Mouse (Mus musculus) midbrain, embryonic 14.5 days (tissue): ENCODE measurements around the gene Sds. TPM values are rescaled to one million over a fixed set of nuclear protein-coding genes. Genes with fewer than 3 reads are reported as not detected.
A peak's percentile ranks its signal among the peaks of the same experiment; 100 is the strongest.

Experiments
- ATAC-seq: fragments of 200-750 bp; cut with Nextera tagmentation; 2 replicates; pipeline ENCODE4 v1.8.0; 2017; ENCODE audit warnings: moderate number of reproducible peaks, moderate library complexity; ENCODE audit not compliant: low FRiP score, low TSS enrichment
- DNase-seq: peaks from one replicate; pipeline ENCODE4 v3.0.0-alpha.2; 2015
- H3K27ac ChIP-seq: fragments of 300-500 bp; sonication (generic); replicated peaks from 2 replicates; pipeline ENCODE4 v1.5.1; 2014; ENCODE audit warnings: mild to moderate bottlenecking, low read depth, low read length, moderate library complexity
- H3K27me3 ChIP-seq: fragments of 300-500 bp; sonication (generic); 2 replicates; pipeline ENCODE4 v1.6.1; 2014; ENCODE audit warnings: low read length, control low read depth, mixed read lengths; ENCODE audit not compliant: control insufficient read depth, insufficient read depth
- H3K36me3 ChIP-seq: fragments of 300-500 bp; sonication (generic); 2 replicates; pipeline ENCODE4 v1.6.1; 2014; ENCODE audit warnings: low read length, control low read depth; ENCODE audit not compliant: control insufficient read depth, insufficient read depth
- H3K4me1 ChIP-seq: fragments of 300-500 bp; sonication (generic); 2 replicates; pipeline ENCODE4 v1.6.1; 2014; ENCODE audit warnings: mild to moderate bottlenecking, antibody characterized with exemption, low read length, control low read depth; ENCODE audit not compliant: control insufficient read depth, insufficient read depth
- H3K4me2 ChIP-seq: fragments of 300-500 bp; sonication (generic); 2 replicates; pipeline ENCODE4 v1.6.1; 2014; ENCODE audit warnings: mild to moderate bottlenecking, low read length, moderate library complexity
- H3K4me3 ChIP-seq: fragments of 300-500 bp; sonication (generic); replicated peaks from 2 replicates; pipeline ENCODE4 v1.5.1; 2014; ENCODE audit warnings: low read depth, low read length
- H3K9ac ChIP-seq: fragments of 300-500 bp; sonication (generic); replicated peaks from 2 replicates; pipeline ENCODE4 v1.6.1; 2014; ENCODE audit warnings: mild to moderate bottlenecking, low read length, moderate library complexity
- H3K9me3 ChIP-seq: fragments of 300-500 bp; sonication (generic); 2 replicates; pipeline ENCODE4 v1.6.1; 2016; ENCODE audit warnings: low read length, control low read depth, mixed read lengths; ENCODE audit not compliant: control insufficient read depth
- WGBS: fragments of 180-500 bp; shearing (Covaris S2); extraction: QIAGEN DNeasy Blood & Tissue Kit; methylation state at CpG from one replicate; pipeline ENCODE4 v1.1.7; 2014; 5-methylcytosine and 5-hydroxymethylcytosine counted together
- polyA plus RNA-seq: library from polyadenylated mRNA; unstranded; fragments of >200 nt; fragmentation: Nextera tagmentation; extraction: Ambion mirVana; gene quantifications from 2 replicates; pipeline ENCODE4 v1.2.1, GENCODE M21; 2014

Sds gene
- polyA plus RNA-seq, 1 experiment from 2014 or later, result 0.55 TPM

- H3K27ac ChIP-seq, result peak overlapping the region; percentile 97
- H3K4me2 ChIP-seq, result peak overlapping the region; percentile 72
- H3K4me1 ChIP-seq, result no peaks in the 10 kb centered on the region
- H3K4me3 ChIP-seq, result peak overlapping the region; percentile 44
- DNase-seq (no peak), ATAC-seq (no peak)
- H3K9me3 ChIP-seq, result no peaks in the 10 kb centered on the region
- H3K9ac ChIP-seq, result peak overlapping the region; percentile 92
- under 1% methylated on average over 9 of the region's 9 CpGs for WGBS
- H3K27me3 ChIP-seq, result peaks cover 71% of the 10 kb centered on the region
- peaks cover 17% of the 10 kb centered on the region for H3K36me3 ChIP-seq
Measured at GRCm38 (mm10) chr5:120432486-120433015, 43.8 kb upstream of the Sds start.

DNA sequence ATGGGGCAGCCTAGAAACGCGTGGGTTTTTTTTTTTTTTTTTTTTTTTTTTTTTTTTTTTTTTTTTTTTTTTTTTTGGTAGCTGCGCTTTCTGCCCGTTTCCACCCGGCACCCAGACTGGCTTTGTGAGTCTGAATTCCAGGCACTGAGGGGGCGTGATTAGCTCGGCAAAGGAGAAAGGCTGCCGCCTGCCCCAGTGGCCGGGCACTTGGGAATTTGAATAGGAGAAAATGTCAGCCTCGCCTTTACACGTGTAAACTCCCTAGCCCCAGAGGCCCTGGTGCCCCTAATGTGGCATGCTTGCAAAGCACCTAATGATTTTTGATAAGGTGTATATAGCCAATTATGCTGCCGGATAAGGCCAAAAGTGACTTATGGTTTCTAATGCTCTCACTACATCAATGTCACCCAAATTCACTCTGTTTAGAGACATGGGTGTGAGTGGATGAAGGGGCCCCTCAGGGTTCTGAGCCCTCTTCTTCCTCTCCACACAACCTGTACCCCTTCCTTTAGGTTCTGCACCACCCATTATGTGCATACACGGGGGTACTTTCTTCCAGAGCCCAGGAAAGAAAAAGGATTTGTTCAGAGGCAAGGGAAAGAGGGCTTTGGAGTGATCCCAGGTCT is 43.1 kb upstream of the Sds start:
- ATAC-seq (no peak), DNase-seq (peak; percentile 62)
- H3K9me3 ChIP-seq, result no peaks in the 10 kb centered on the region
- H3K27ac ChIP-seq, result peak overlapping the region; percentile 97
- H3K4me3 ChIP-seq, result peak overlapping the region; percentile 44
- 0 out of 2 replicates have a peak, but pooled peaks cover 6% of the 10 kb centered on the region for H3K4me1 ChIP-seq
- peak overlapping the region; percentile 92 for H3K9ac ChIP-seq
- peaks cover 65% of the 10 kb centered on the region for H3K27me3 ChIP-seq
- 1% methylated on average over 13 of the region's 13 CpGs for WGBS
- H3K36me3 ChIP-seq, result peaks cover 17% of the 10 kb centered on the region
- H3K4me2 ChIP-seq, result peak overlapping the region; percentile 72

DNA sequence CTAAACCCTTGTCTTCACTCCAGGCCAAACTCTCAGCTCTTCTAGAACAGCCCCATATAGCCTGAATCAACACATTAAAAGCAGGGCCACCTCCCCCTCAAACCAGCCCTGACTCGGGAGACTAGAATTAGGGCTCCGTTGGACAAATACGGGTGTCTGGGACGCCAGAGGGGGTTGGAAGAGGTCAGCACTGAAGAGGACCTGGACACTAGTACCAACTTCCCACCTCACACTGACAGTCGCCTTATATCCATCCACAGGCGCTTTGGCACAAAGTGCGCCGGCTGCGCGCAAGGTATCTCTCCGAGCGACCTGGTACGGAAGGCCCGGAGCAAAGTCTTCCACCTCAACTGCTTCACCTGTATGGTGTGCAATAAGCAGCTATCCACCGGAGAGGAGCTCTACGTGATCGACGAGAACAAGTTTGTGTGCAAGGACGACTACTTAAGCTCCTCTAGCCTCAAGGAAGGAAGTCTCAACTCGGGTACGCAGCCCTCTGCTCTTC is 42.0 kb upstream of the Sds start:
- Histone ChIP-seq H3K4me3 (peak overlapping the region; percentile 44), H3K9me3 (no peaks in the 10 kb centered on the region), H3K36me3 (peaks cover 17% of the 10 kb centered on the region), H3K4me2 (peak overlapping the region; percentile 72), H3K9ac (peak overlapping the region; percentile 92), H3K4me1 (0 out of 2 replicates have a peak, but pooled peaks cover 9% of the 10 kb centered on the region), H3K27me3 (peaks cover 65% of the 10 kb centered on the region), H3K27ac (peak overlapping the region; percentile 97)
- no peak for ATAC-seq
- WGBS, result 2% methylated on average over 21 of the region's 21 CpGs
- DNase-seq, result peak; percentile 52

DNA sequence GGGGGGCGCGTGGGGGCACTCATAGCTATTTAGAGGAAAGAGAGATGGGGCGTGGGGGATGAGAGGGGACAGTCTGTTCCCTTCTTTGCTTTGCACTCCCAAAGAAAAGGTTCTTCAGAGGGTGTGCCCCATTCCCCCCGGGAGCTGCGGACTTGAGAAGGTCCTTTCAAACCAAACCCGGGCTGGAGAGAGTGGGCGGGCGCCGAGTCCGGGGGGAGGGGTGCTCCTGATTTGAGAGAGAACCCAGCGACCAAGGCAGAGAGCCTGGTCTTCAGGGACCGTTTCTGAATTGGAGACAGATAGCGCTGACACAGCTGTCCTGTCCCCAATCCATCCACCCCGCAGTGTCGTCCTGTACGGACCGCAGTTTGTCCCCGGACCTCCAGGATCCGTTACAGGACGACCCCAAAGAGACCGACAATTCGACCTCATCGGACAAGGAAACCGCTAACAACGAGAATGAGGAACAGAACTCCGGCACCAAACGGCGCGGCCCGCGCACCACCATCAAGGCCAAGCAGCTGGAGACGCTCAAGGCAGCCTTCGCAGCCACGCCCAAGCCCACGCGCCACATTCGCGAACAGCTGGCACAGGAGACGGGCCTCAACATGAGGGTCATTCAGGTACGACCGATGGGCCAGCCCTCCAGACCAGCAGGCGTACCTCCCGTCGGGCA is 41.2 kb upstream of the Sds start:
- Histone ChIP-seq H3K4me2 (peak overlapping the region; percentile 72), H3K27ac (peak overlapping the region; percentile 97), H3K27me3 (peaks cover 65% of the 10 kb centered on the region), H3K9ac (peak overlapping the region; percentile 92), H3K4me1 (peaks cover 17% of the 10 kb centered on the region; the same call in 1 of the 2 replicates), H3K36me3 (peaks cover 22% of the 10 kb centered on the region), H3K9me3 (no peaks in the 10 kb centered on the region), H3K4me3 (peak overlapping the region; percentile 44)
- DNase-seq (peak; percentile 62), ATAC-seq (no peak)
- WGBS, result under 1% methylated on average over 44 of the region's 44 CpGs

GRCm38 (mm10) chr5:120435731-120436501 is 40.4 kb upstream of the Sds start:
- no peaks in the 10 kb centered on the region for H3K9me3 ChIP-seq
- peaks cover 62% of the 10 kb centered on the region for H3K27me3 ChIP-seq
- peaks cover 22% of the 10 kb centered on the region for H3K36me3 ChIP-seq

GRCm38 (mm10) chr5:120436885-120437495 is 39.3 kb upstream of the Sds start:
- Histone ChIP-seq H3K9me3 (no peaks in the 10 kb centered on the region), H3K27me3 (peaks cover 52% of the 10 kb centered on the region), H3K4me1 (peaks cover 18% of the 10 kb centered on the region; the same call in 1 of the 2 replicates), H3K27ac (peak overlapping the region; percentile 97), H3K36me3 (peaks cover 22% of the 10 kb centered on the region), H3K4me2 (peak overlapping the region; percentile 72), H3K9ac (peak overlapping the region; percentile 92), H3K4me3 (peak overlapping the region; percentile 44)
- DNase-seq, result peak; percentile 72
- ATAC-seq, result no peak
- under 1% methylated on average over 18 of the region's 18 CpGs for WGBS

More at GRCm38 (mm10) chr5:120435731-120436501, 40.4 kb upstream of the Sds start:
- Histone ChIP-seq H3K4me3 (peak overlapping the region; percentile 44), H3K4me2 (peak overlapping the region; percentile 72), H3K9ac (peak overlapping the region; percentile 92), H3K4me1 (peaks cover 18% of the 10 kb centered on the region; the same call in 1 of the 2 replicates), H3K27ac (peak overlapping the region; percentile 97)
- DNase-seq, result peak; percentile 74
- WGBS, result under 1% methylated on average over 45 of the region's 47 CpGs
- no peak for ATAC-seq

DNA sequence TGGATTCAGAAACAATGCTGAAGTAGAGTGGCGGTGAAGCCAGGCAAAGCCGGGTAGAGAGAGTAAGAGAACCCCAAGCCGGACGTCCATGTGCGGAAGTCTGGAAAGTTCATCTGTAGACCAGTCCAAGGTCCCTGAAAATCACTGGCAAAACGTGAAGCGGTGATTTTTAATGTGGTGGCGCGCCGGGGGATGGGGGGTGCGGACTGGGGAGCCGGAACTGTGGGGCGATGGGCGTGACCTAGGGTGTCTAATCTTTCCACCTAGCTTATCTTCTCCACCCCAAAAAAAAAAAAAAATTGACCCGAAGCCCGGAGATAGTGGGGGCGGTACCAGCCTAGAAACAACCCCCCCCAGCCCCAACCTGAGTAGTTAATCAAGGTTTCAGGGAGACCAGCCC is 38.8 kb upstream of the Sds start:
- no peak for ATAC-seq
- Histone ChIP-seq H3K4me1 (peaks cover 18% of the 10 kb centered on the region; the same call in 1 of the 2 replicates), H3K4me3 (peak overlapping the region; percentile 44), H3K36me3 (peaks cover 22% of the 10 kb centered on the region), H3K27ac (peak overlapping the region; percentile 97), H3K4me2 (peak overlapping the region; percentile 72), H3K9ac (peak overlapping the region; percentile 92), H3K27me3 (peaks cover 52% of the 10 kb centered on the region), H3K9me3 (no peaks in the 10 kb centered on the region)
- whole genome bisulfite sequencing, result under 1% methylated on average over 17 of the region's 17 CpGs
- peak; percentile 51 for DNase-seq

- Histone ChIP-seq H3K36me3 (peaks cover 22% of the 10 kb centered on the region), H3K4me3 (peak overlapping the region; percentile 44), H3K9me3 (no peaks in the 10 kb centered on the region), H3K27me3 (peaks cover 52% of the 10 kb centered on the region), H3K27ac (peak overlapping the region; percentile 97), H3K9ac (peak overlapping the region; percentile 92), H3K4me2 (peak overlapping the region; percentile 72), H3K4me1 (peaks cover 18% of the 10 kb centered on the region; the same call in 1 of the 2 replicates)
- WGBS, result under 1% methylated on average over 33 of the region's 33 CpGs
- no peak for ATAC-seq
- DNase-seq, result peak; percentile 72
Measured at GRCm38 (mm10) chr5:120437986-120438385, 38.3 kb upstream of the Sds start.
